Mouse (Mus musculus) bone marrow macrophage, adult 2 months (primary cell): ENCODE measurements around the gene Olfr307.

ENCODE experiments used
- CTCF ChIP-seq: IDR thresholded peaks from 2 replicates; pipeline ENCODE4 v1.5.1; 2012; ENCODE audit warnings: low read depth, mild to moderate bottlenecking, low read length, moderate library complexity
- POLR2A ChIP-seq: IDR thresholded peaks from 2 replicates; pipeline ENCODE4 v1.6.1; 2012; ENCODE audit warnings: mild to moderate bottlenecking, low read depth, low read length, borderline replicate concordance

DNA sequence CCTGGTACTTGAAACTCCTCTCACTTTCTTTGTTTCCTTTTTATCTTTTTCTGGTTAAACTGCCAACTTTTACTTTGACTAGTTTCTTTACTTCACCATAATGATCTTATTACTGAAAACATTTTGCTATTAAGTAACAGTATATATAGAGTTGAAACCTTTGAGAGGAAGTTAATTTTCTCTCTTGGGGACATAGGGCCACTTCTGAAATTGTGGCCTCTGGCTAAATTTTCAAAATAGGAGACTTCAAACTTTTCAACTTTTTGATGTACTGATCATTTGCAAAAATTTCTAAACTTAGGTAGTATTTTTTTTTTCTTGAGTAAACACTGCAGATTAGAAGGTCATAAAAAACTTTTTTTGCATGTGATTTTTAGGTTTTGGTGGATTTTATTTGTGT, 11.9 kb downstream of the Olfr307 start, which contains the start of gene Olfr308:
- no peak for TF ChIP-seq CTCF
- TF ChIP-seq POLR2A = no peak
